Mouse (Mus musculus): Measurements from ENCODE around the gene Pip4k2c. TPM values are rescaled to one million over a fixed set of nuclear protein-coding genes. Genes with fewer than 3 reads are reported as not detected.

The Pip4k2c gene
- polyA plus RNA-seq, 1 experiment from 2014 or later, result 25.9 TPM

DNA sequence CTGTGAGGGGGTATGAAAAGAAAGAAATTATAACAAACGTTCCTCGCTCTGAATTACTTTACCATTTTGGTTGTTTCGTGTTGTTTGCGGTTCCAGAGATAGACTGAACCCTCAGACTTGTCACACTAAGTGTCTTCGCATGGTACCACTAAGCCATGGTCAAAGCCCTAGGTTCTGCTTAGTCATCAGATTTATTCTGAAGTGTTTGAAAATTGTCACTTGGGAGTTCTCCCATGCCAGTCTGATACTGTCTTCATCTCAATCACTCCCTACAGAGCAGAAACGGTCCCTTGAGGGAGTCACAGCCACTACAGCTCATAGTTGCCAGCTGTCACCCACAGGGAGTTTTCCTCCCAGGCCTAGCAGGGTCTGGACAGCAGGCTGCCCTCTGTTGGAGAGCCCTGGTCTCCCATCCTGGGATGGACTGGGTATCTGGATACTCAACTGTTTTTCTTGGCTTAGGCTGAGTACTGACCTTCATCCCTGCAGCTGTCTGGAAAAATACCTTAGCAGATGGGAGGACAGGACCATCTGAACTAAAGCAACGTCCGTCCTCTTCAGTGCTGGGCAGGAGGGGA, 15.0 kb upstream of the Pip4k2c start:
- Histone ChIP-seq H3K27ac (replicated peaks) (no peak overlapping the region), H3K4me1 (peaks cover 13% of the 10 kb centered on the region), H3K27me3 (replicated peaks; ENCODE audit: low read depth, poor library complexity, severe bottlenecking) (peaks cover 33% of the 10 kb centered on the region; the same call in 1 of the 2 replicates), H3K36me3 (replicated peaks) (no peaks in the 10 kb centered on the region), H3K9me3 (no peaks in the 10 kb centered on the region), H3K4me3 (no peak overlapping the region)
- 70% methylated on average over 8 of the region's 8 CpGs for WGBS
- no peak for DNase-seq (ENCODE audit: low spot score)

DNA sequence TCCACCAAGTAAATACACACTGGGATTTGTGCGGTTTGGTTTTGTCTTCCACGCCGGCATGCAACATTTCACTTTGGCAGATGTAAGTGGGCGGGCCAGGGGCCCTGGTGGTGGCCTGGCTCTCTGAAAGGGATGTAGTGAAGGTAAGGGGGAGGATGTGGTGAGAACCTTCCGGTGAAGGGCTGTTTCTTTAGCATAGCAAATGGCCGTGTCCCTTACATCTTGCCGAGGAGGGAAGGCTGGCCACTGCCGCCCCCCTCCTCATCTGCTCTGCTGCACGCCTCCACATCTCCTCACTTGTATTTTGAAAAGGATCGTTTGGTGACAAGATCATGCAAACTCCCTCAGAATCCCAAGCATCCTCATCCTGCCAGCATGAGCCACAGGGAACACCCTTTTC, 14.3 kb upstream of the Pip4k2c start:
- H3K4me3 ChIP-seq, result no peak overlapping the region
- no peaks in the 10 kb centered on the region for H3K36me3 ChIP-seq (replicated peaks)
- no peaks in the 10 kb centered on the region for H3K9me3 ChIP-seq
- peaks cover 32% of the 10 kb centered on the region; the same call in 1 of the 2 replicates for H3K27me3 ChIP-seq (replicated peaks; ENCODE audit: low read depth, poor library complexity, severe bottlenecking)
- peaks cover 13% of the 10 kb centered on the region for H3K4me1 ChIP-seq
- WGBS, result 30% methylated on average over 10 of the region's 10 CpGs
- DNase-seq (ENCODE audit: low spot score), result no peak
- H3K27ac ChIP-seq (replicated peaks), result no peak overlapping the region

DNA sequence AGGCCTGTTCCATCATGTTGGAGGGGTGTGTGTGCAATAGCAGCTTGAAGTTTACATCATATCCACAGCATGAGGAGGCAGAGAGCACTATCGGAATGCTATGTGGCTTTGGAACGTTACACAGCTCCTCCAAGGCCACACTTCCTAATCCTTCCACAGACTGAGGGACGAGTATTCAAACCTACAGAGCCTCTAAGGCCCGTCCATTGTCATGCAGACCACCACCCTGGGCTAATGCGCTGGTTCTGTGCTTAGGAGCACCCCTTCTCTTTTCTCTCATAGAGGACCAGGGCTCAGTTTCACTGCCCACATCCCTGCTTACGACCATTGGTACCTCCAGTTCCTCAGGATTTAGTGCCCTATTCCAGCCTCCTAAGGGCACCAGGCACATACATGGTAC, 13.8 kb upstream of the Pip4k2c start:
- H3K36me3 ChIP-seq (replicated peaks), result no peaks in the 10 kb centered on the region
- peaks cover 28% of the 10 kb centered on the region; the same call in 1 of the 2 replicates for H3K27me3 ChIP-seq (replicated peaks; ENCODE audit: low read depth, poor library complexity, severe bottlenecking)
- WGBS, result 30% methylated on average over 6 of the region's 6 CpGs
- H3K9me3 ChIP-seq, result no peaks in the 10 kb centered on the region
- no peak overlapping the region for H3K4me3 ChIP-seq
- no peak for DNase-seq (ENCODE audit: low spot score)
- peaks cover 13% of the 10 kb centered on the region for H3K4me1 ChIP-seq
- H3K27ac ChIP-seq (replicated peaks), result no peak overlapping the region

DNA sequence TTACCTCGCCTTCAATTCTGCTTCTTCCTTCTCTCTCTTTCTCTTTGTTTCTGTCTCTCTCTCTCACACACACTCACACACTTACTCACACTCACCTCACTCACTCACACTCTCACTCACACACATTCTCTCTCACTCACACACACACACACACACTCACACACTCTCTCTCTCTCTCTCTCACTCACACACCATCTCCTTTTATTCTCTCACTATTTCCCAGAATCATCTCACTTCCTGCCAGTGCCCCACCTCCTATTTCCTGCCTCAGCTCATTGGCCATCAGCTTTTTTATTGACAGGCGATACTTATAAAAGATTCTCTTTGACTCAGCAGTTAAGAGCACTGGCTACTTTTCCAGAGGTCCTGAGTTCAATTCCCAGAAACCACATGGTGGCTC, 7.0 kb upstream of the Pip4k2c start:
- no peak overlapping the region for H3K27ac ChIP-seq (replicated peaks)
- WGBS, result 90% methylated on average over 2 of the region's 2 CpGs
- H3K4me3 ChIP-seq, result no peak overlapping the region
- H3K9me3 ChIP-seq, result no peaks in the 10 kb centered on the region
- 0 out of 2 replicates have a peak, but pooled peaks cover 6% of the 10 kb centered on the region for H3K4me1 ChIP-seq
- no peaks in the 10 kb centered on the region for H3K27me3 ChIP-seq (replicated peaks; ENCODE audit: low read depth, poor library complexity, severe bottlenecking)
- DNase-seq (ENCODE audit: low spot score), result no peak
- no peaks in the 10 kb centered on the region for H3K36me3 ChIP-seq (replicated peaks)

DNA sequence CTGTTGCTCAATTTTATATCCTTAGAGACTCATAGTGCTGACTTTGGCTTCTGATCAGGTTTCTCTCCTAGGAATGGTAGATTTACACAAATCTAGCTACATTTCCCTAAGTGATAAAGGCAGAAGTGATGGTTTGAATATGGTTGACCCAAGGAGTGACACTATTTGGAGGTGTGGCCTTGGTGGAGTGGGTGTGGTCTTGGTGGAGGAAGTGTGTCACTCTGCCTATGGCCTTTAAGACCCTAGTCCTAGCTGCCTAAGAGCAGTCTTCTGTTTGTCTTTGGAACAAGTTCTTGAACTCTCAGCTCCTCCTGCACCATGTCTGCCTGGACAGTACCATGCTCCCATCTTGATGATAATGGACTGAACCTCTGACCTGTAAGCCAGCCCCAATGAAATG, 5.8 kb upstream of the Pip4k2c start:
- Histone ChIP-seq H3K36me3 (replicated peaks) (no peaks in the 10 kb centered on the region), H3K27ac (replicated peaks) (no peak overlapping the region), H3K4me1 (no peaks in the 10 kb centered on the region), H3K27me3 (replicated peaks; ENCODE audit: low read depth, poor library complexity, severe bottlenecking) (no peaks in the 10 kb centered on the region), H3K9me3 (no peaks in the 10 kb centered on the region), H3K4me3 (no peak overlapping the region)
- no peak for DNase-seq (ENCODE audit: low spot score)

DNA sequence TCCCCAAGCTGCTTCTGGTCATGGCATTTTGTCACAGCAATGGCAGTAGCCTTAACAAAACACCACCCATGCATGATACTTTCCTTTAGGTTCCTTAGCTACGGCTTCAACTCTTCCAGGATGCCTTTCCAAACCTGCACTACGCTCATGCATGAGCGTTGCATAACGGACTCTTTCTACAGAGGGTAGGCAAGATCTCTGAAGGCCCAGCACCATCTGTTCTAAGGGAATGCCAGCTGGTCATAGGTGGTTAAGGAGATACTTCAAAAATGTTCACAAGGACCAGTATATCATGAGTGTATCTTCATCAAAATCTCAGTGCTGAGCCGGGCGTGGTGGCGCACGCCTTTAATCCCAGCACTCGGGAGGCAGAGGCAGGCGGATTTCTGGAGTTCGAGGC, 5.1 kb upstream of the Pip4k2c start:
- H3K27me3 ChIP-seq (replicated peaks; ENCODE audit: low read depth, poor library complexity, severe bottlenecking), result no peaks in the 10 kb centered on the region
- DNase-seq (ENCODE audit: low spot score), result no peak
- H3K9me3 ChIP-seq, result no peaks in the 10 kb centered on the region
- 96% methylated on average over 11 of the region's 11 CpGs for WGBS
- no peak overlapping the region for H3K27ac ChIP-seq (replicated peaks)
- no peaks in the 10 kb centered on the region for H3K4me1 ChIP-seq
- no peaks in the 10 kb centered on the region for H3K36me3 ChIP-seq (replicated peaks)
- no peak overlapping the region for H3K4me3 ChIP-seq

DNA sequence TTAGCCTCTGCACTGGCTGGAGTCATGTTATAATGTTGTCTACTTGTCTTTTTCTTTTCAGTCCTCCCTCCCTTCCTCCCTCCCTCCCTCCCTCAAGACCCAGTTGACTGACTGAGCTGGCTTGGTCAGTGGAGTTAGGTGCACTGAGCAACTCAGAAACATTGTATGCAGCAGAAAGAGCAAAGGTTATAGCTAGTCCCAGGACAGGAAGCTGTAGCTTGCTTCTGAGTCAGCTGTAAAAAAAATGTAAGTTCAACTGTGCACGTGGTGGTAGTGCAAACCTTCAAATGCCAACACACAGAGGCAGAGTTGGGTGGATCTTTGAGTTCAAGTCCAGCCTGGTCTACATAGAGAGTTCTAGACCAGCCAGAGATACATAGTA, 3.0 kb upstream of the Pip4k2c start:
- no peak overlapping the region for H3K27ac ChIP-seq (replicated peaks)
- H3K27me3 ChIP-seq (replicated peaks; ENCODE audit: low read depth, poor library complexity, severe bottlenecking), result no peaks in the 10 kb centered on the region
- no peaks in the 10 kb centered on the region for H3K9me3 ChIP-seq
- no peaks in the 10 kb centered on the region for H3K36me3 ChIP-seq (replicated peaks)
- H3K4me3 ChIP-seq, result no peak overlapping the region
- 71% methylated on average over 1 of the region's 1 CpGs for WGBS
- H3K4me1 ChIP-seq, result peaks cover 17% of the 10 kb centered on the region
- no peak for DNase-seq (ENCODE audit: low spot score)

DNA sequence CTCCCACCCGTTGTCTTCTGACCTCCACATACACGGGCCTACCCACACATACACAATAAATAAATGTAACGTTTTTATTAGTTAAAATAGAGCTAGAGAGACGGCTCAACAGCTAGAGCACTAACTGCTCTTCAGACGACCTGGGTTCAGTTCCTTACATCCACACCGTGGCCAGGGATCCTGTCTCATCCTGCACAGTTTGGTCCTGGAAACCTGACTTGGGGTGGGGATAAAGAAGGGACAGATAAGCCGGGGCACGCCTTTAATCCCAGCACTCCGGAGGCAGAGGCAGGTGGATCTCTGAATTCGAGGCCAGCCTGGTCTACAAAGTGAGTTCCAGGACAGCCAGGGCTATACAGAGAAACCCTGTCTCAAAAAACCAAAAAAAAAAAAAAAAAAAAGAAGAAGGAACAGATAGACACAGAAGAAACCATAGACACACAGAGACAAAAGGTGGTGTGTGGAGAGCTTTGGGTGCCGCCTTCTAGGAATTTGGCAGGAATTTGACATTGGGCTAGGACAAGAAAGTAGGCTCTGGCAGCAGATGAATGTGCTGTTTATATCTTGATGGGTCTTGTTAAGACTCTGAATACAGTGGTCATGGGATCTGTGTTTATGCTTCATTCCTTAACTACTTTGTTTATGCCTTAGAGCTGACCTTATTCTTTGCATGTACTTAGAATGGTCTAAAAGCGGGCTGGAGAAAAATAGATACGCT, 2.5 kb upstream of the Pip4k2c start:
- Histone ChIP-seq H3K27me3 (replicated peaks; ENCODE audit: low read depth, poor library complexity, severe bottlenecking) (no peaks in the 10 kb centered on the region), H3K9me3 (no peaks in the 10 kb centered on the region), H3K36me3 (replicated peaks) (peaks cover under 1% of the 10 kb centered on the region), H3K4me3 (no peak overlapping the region), H3K27ac (replicated peaks) (no peak overlapping the region), H3K4me1 (peaks cover 20% of the 10 kb centered on the region)
- no peak for DNase-seq (ENCODE audit: low spot score)
- 84% methylated on average over 13 of the region's 13 CpGs for WGBS

DNA sequence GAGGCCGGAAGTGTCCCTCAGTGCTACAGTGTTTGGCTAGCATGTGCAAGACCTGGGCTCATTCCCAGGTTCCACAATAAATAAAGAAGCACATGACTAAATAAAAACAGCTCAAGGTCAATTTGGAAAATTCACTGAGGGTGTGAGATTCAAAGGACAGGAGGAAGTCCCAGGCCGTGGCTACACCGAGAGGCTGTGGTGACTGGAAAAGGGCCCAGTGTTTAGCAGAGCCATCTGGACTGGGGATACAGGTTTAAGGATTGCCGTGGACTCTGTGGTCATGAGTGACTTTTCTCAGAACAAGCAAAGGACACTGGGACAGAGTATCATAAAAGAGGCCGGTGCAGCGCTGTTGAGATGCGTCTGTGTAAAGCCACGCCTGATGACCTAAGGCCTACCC, 1.9 kb upstream of the Pip4k2c start:
- H3K9me3 ChIP-seq, result no peaks in the 10 kb centered on the region
- H3K4me1 ChIP-seq, result peaks cover 20% of the 10 kb centered on the region
- 93% methylated on average over 8 of the region's 8 CpGs for WGBS

DNA sequence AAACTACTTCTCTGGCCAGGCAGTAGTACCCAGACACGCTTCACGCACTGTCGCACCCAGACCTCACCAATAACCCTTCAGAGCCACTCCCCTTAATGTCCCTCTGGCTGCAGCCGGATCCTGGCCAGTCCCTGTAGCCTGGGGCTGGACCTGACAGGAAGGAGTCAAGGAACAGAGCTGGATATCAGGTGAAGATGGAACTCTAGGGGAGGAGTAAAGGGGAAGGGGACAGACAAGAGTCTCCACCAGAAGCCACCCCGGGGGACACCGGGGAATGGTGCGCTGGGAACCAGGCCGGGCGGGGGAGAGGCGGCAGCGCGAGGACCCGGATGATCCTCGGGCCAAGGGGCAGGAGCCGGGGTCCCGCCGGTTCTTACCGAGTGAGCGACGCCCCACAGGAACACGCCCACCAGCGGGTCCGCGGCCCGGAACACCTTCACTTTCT, 402 bp downstream of the Pip4k2c start:
- DNase-seq (ENCODE audit: low spot score), result no peak
- peaks cover 20% of the 10 kb centered on the region for H3K4me1 ChIP-seq
- peak overlapping the region; percentile 82 for H3K27ac ChIP-seq (replicated peaks)
- peaks cover 30% of the 10 kb centered on the region for H3K36me3 ChIP-seq (replicated peaks)
- WGBS, result under 1% methylated on average over 25 of the region's 25 CpGs
- no peaks in the 10 kb centered on the region for H3K27me3 ChIP-seq (replicated peaks; ENCODE audit: low read depth, poor library complexity, severe bottlenecking)
- H3K4me3 ChIP-seq, result peak overlapping the region; percentile 77
- H3K9me3 ChIP-seq, result no peaks in the 10 kb centered on the region

More for the DNA sequence above, 1.9 kb upstream of the Pip4k2c start:
- Histone ChIP-seq H3K27me3 (replicated peaks; ENCODE audit: low read depth, poor library complexity, severe bottlenecking) (no peaks in the 10 kb centered on the region), H3K36me3 (replicated peaks) (peaks cover 7% of the 10 kb centered on the region), H3K4me3 (no peak overlapping the region), H3K27ac (replicated peaks) (no peak overlapping the region)
- DNase-seq (ENCODE audit: low spot score), result no peak

DNA sequence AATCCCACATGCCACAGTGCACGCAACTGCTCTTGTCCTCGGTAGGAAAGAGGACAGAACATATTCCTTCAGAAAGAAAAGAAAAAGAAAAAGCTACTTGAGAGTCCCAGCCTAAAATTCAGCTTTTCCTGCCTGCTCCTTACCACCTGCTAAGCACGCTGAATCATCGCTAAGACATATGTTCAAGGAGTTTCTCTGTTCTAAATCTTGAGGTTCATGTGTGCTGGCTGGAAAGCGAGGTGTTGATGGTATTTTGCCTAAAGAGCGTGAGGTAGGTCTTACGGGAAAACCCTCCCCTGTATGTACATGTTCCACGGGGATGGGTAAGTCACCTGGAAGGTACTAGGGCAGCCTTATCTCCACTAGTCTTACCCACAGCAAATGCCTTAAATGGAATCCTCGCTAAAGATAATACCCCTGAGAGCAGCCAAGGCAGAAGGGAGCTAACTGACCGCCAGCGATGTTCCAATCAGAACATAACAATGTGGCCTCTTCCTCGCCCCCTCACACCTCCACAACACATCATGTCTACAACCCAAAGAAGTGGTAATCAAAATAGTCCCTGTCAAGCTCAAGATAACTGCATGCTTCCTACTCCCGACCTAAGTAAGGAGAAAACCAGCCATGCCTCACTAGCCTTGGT, 1.3 kb downstream of the Pip4k2c start:
- WGBS, result 86% methylated on average over 13 of the region's 13 CpGs
- DNase-seq (ENCODE audit: low spot score), result no peak
- Histone ChIP-seq H3K36me3 (replicated peaks) (peaks cover 39% of the 10 kb centered on the region), H3K4me3 (peak overlapping the region; percentile 77), H3K27ac (replicated peaks) (no peak overlapping the region), H3K4me1 (peaks cover 20% of the 10 kb centered on the region), H3K9me3 (no peaks in the 10 kb centered on the region), H3K27me3 (replicated peaks; ENCODE audit: low read depth, poor library complexity, severe bottlenecking) (no peaks in the 10 kb centered on the region)

DNA sequence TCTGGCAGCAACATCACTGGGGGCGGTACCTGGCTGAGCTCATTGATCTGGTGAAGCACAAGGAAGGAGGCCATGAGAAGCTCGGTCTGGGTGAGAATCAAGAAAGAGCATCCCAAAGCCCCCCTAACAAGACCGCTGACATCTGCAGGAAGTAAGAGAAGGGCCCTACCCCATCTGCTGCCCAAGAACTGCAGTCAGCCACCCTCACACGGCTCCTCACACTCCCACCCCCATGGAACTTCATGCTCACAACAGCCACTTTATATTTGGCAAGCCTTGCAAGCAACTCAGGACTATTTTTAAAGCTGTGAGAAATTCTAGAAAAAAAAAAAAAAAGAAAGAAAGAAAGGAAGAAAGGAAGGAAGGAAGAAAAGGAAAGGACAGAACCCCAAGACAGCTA, 2.5 kb downstream of the Pip4k2c start:
- H3K4me3 ChIP-seq, result no peak overlapping the region
- H3K4me1 ChIP-seq, result peaks cover 20% of the 10 kb centered on the region
- peaks cover 50% of the 10 kb centered on the region for H3K36me3 ChIP-seq (replicated peaks)
- no peaks in the 10 kb centered on the region for H3K9me3 ChIP-seq
- 88% methylated on average over 4 of the region's 4 CpGs for WGBS
- no peak overlapping the region for H3K27ac ChIP-seq (replicated peaks)
- H3K27me3 ChIP-seq (replicated peaks; ENCODE audit: low read depth, poor library complexity, severe bottlenecking), result no peaks in the 10 kb centered on the region
- no peak for DNase-seq (ENCODE audit: low spot score)

DNA sequence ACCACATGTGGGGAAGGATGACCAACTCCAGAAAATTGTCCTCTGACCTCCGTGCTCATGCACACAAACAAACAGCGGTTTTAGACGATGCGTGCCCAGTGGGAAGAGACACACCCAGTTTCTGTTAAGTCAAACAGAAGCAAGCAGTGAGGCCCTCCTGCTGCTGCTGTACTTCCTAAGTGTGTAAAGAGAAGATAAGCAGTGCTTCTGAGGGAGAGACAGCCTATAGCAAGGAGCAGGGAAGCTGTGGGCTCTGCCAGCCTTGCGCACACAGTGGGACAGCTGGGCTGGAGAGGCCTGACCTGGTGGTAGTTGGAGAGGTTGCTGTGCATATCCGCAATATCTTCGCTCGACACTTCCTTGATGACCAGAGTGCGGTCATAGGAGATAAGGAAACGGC, 6.0 kb downstream of the Pip4k2c start:
- Histone ChIP-seq H3K27me3 (replicated peaks; ENCODE audit: low read depth, poor library complexity, severe bottlenecking) (no peaks in the 10 kb centered on the region), H3K36me3 (replicated peaks) (peaks cover 82% of the 10 kb centered on the region), H3K9me3 (no peaks in the 10 kb centered on the region), H3K4me1 (peaks cover 12% of the 10 kb centered on the region), H3K27ac (replicated peaks) (no peak overlapping the region), H3K4me3 (no peak overlapping the region)
- WGBS, result 89% methylated on average over 10 of the region's 10 CpGs
- no peak for DNase-seq (ENCODE audit: low spot score)

Measured in embryonic facial prominence, embryonic 10.5 days (tissue).